Mouse (Mus musculus): ENCODE data around the gene Coq8a.

Coq8a gene

GRCm38 (mm10) chr1:180176784-180177183 is 22.6 kb downstream of the Coq8a start:
- DNase-seq (ENCODE audit: low read depth in 1 of 2, low spot score in 2 of 2) = no peak

GRCm38 (mm10) chr1:180175635-180176034 is 23.8 kb downstream of the Coq8a start:
- DNase-seq (ENCODE audit: low read depth in 1 of 2, low spot score in 2 of 2) = no peak

GRCm38 (mm10) chr1:180175167-180175566 is 24.2 kb downstream of the Coq8a start:
- DNase-seq (ENCODE audit: low read depth in 1 of 2, low spot score in 2 of 2) = no peak

- no peak for DNase-seq (ENCODE audit: low read depth in 1 of 2, low spot score in 2 of 2)
Observed at GRCm38 (mm10) chr1:180174718-180175117, 24.7 kb downstream of the Coq8a start.

- no peak for DNase-seq (ENCODE audit: low read depth in 1 of 2, low spot score in 2 of 2)
Observed at GRCm38 (mm10) chr1:180173017-180173416, 26.4 kb downstream of the Coq8a start.

- DNase-seq (ENCODE audit: low read depth in 1 of 2, low spot score in 2 of 2) = no peak
Observed at GRCm38 (mm10) chr1:180172600-180172999, 26.8 kb downstream of the Coq8a start.

- DNase-seq (ENCODE audit: low read depth in 1 of 2, low spot score in 2 of 2) = no peak
Observed at GRCm38 (mm10) chr1:180171883-180172282, 27.5 kb downstream of the Coq8a start.

- DNase-seq (ENCODE audit: low read depth in 1 of 2, low spot score in 2 of 2) = no peak
Observed at GRCm38 (mm10) chr1:180170071-180170470, 29.3 kb downstream of the Coq8a start.

- DNase-seq (ENCODE audit: low read depth in 1 of 2, low spot score in 2 of 2) = no peak
Observed at GRCm38 (mm10) chr1:180169161-180169560, 30.2 kb downstream of the Coq8a start.

- DNase-seq (ENCODE audit: low read depth in 1 of 2, low spot score in 2 of 2) = no peak
Observed at GRCm38 (mm10) chr1:180168294-180168693, 31.1 kb downstream of the Coq8a start.

- no peak for DNase-seq (ENCODE audit: low read depth in 1 of 2, low spot score in 2 of 2)
Observed at GRCm38 (mm10) chr1:180166533-180166932, 32.9 kb downstream of the Coq8a start.

GRCm38 (mm10) chr1:180162986-180163385 is 36.4 kb downstream of the Coq8a start:
- no peak for DNase-seq (ENCODE audit: low read depth in 1 of 2, low spot score in 2 of 2)

GRCm38 (mm10) chr1:180161566-180162355 is 37.6 kb downstream of the Coq8a start:
- no peak for DNase-seq (ENCODE audit: low read depth in 1 of 2, low spot score in 2 of 2)

GRCm38 (mm10) chr1:180161160-180161559 is 38.2 kb downstream of the Coq8a start:
- no peak for DNase-seq (ENCODE audit: low read depth in 1 of 2, low spot score in 2 of 2)

GRCm38 (mm10) chr1:180160545-180160944 is 38.9 kb downstream of the Coq8a start:
- DNase-seq (ENCODE audit: low read depth in 1 of 2, low spot score in 2 of 2) = no peak

- no peak for DNase-seq (ENCODE audit: low read depth in 1 of 2, low spot score in 2 of 2)
Observed at GRCm38 (mm10) chr1:180158648-180159047, 40.8 kb downstream of the Coq8a start.

- DNase-seq (ENCODE audit: low read depth in 1 of 2, low spot score in 2 of 2) = no peak
Observed at GRCm38 (mm10) chr1:180151191-180151590, 48.2 kb downstream of the Coq8a start.

GRCm38 (mm10) chr1:180148563-180148962 is 50.8 kb downstream of the Coq8a start:
- DNase-seq (ENCODE audit: low read depth in 1 of 2, low spot score in 2 of 2) = no peak

- no peak for DNase-seq (ENCODE audit: low read depth in 1 of 2, low spot score in 2 of 2)
Observed at GRCm38 (mm10) chr1:180148036-180148435, 51.4 kb downstream of the Coq8a start.

- no peak for DNase-seq (ENCODE audit: low read depth in 1 of 2, low spot score in 2 of 2)
Observed at GRCm38 (mm10) chr1:180140970-180141369, 58.4 kb downstream of the Coq8a start.

- DNase-seq (ENCODE audit: low read depth in 1 of 2, low spot score in 2 of 2) = no peak
Observed at GRCm38 (mm10) chr1:180139158-180139557, 60.2 kb downstream of the Coq8a start.

GRCm38 (mm10) chr1:180132187-180132586 is 67.2 kb downstream of the Coq8a start:
- DNase-seq (ENCODE audit: low read depth in 1 of 2, low spot score in 2 of 2) = no peak

GRCm38 (mm10) chr1:180131402-180131801 is 68.0 kb downstream of the Coq8a start:
- no peak for DNase-seq (ENCODE audit: low read depth in 1 of 2, low spot score in 2 of 2)

All from monocyte, adult 2 months (primary cell).